Mouse (Mus musculus) heart, adult 2 months (tissue): ENCODE results near the gene Unc5a.

ENCODE experiments used
- CTCF ChIP-seq: fragments of 200-600 bp; IDR thresholded peaks from 2 replicates; pipeline ENCODE4 v1.8.1; 2022; ENCODE audit warnings: antibody characterized with exemption, mild to moderate bottlenecking, moderate library complexity
- POLR2A ChIP-seq: fragments of 200-500 bp; IDR thresholded peaks from 2 replicates; pipeline ENCODE4 v1.6.1; 2011; ENCODE audit warnings: mild to moderate bottlenecking, low read depth, low read length, control low read depth; ENCODE audit not compliant: insufficient read depth

GRCm38 (mm10) chr13:54916644-54917043 lies 32.6 kb upstream of the Unc5a start:
- TF ChIP-seq CTCF (no peak), POLR2A (no peak)
